Mouse (Mus musculus) stomach, embryonic 14.5 days (tissue): ENCODE measurements around the gene Cst12. TPM values are rescaled to one million over a fixed set of nuclear protein-coding genes. Genes with fewer than 3 reads are reported as not detected.
A peak's percentile ranks its signal among the peaks of the same experiment; 100 is the strongest.
"Not testable (repeated sequence)": the region's sequence is repeated elsewhere in the genome, so short reads cannot be mapped to it uniquely, and the experiment has no call there.

Source experiments
- ATAC-seq: fragments of 200-750 bp; cut with Nextera tagmentation; 2 replicates; pipeline ENCODE4 v1.8.0; 2017; ENCODE audit warnings: low read depth, moderate TSS enrichment; ENCODE audit not compliant: insufficient number of reproducible peaks, insufficient read depth, low FRiP score
- H3K27ac ChIP-seq: fragments of 300-500 bp; sonication (generic); 2 replicates; pipeline ENCODE4 v1.5.1; 2014; ENCODE audit warnings: mild to moderate bottlenecking, low read length, moderate library complexity, mixed read lengths
- H3K27me3 ChIP-seq: fragments of 300-500 bp; sonication (generic); 2 replicates; pipeline ENCODE4 v1.6.1; 2014; ENCODE audit warnings: low read length, control low read depth, mixed read lengths; ENCODE audit not compliant: control insufficient read depth, insufficient read depth
- H3K36me3 ChIP-seq: fragments of 300-500 bp; sonication (generic); 2 replicates; pipeline ENCODE4 v1.6.1; 2014; ENCODE audit warnings: mild to moderate bottlenecking, control low read depth, low read length, moderate library complexity, mixed read lengths; ENCODE audit not compliant: control insufficient read depth, insufficient read depth
- H3K4me1 ChIP-seq: fragments of 300-500 bp; sonication (generic); 2 replicates; pipeline ENCODE4 v1.6.1; 2014; ENCODE audit warnings: low read length, control low read depth, mixed read lengths; ENCODE audit not compliant: control insufficient read depth, insufficient read depth
- H3K4me2 ChIP-seq: fragments of 300-500 bp; sonication (generic); replicated peaks from 2 replicates; pipeline ENCODE4 v1.6.1; 2014; ENCODE audit warnings: low read depth, low read length, control low read depth
- H3K4me3 ChIP-seq: fragments of 300-500 bp; sonication (generic); 2 replicates; pipeline ENCODE4 v1.5.1; 2014; ENCODE audit warnings: low read depth, low read length, control low read depth
- H3K9ac ChIP-seq: fragments of 300-500 bp; sonication (generic); replicated peaks from 2 replicates; pipeline ENCODE4 v1.6.1; 2014; ENCODE audit warnings: low read depth, mild to moderate bottlenecking, control low read depth, low read length, moderate library complexity, mixed read lengths
- H3K9me3 ChIP-seq: fragments of 300-500 bp; sonication (generic); 2 replicates; pipeline ENCODE4 v1.6.1; 2016; ENCODE audit warnings: low read depth, low read length, control low read depth; ENCODE audit not compliant: control insufficient read depth
- WGBS: fragments of 180-500 bp; shearing (Covaris S2); extraction: QIAGEN DNeasy Blood & Tissue Kit; methylation state at CpG from one replicate; pipeline ENCODE4 v1.1.7; 2014; 5-methylcytosine and 5-hydroxymethylcytosine counted together
- polyA plus RNA-seq: library from polyadenylated mRNA; unstranded; fragments of >200 nt; fragmentation: Nextera tagmentation; extraction: Ambion mirVana; gene quantifications from 2 replicates; pipeline ENCODE4 v1.2.1, GENCODE M21; 2014

The Cst12 gene
- polyA plus RNA-seq = not detected in 2 replicates

- H3K9ac ChIP-seq = no peak within 1 kb of the TSS
- no peak within 1 kb of the TSS for H3K27ac ChIP-seq
- no peaks in the 10 kb centered on the region for H3K36me3 ChIP-seq
- H3K9me3 ChIP-seq = no peaks in the 10 kb centered on the region
- H3K4me3 ChIP-seq = no peak within 1 kb of the TSS
- H3K27me3 ChIP-seq = no peaks in the 10 kb centered on the region
- no peak within 1 kb of the TSS for H3K4me2 ChIP-seq
- no peak for ATAC-seq
- WGBS = 88% methylated on average over 6 of the region's 6 CpGs
- H3K4me1 ChIP-seq = no peaks in the 10 kb centered on the region
Observed at GRCm38 (mm10) chr2:148789142-148789541, at the start of gene Cst12. TSS of gene Cst12 (plus strand) at chr2:148789361.

GRCm38 (mm10) chr2:148743001-148743400 is 46.2 kb upstream of the Cst12 start:
- Histone ChIP-seq H3K9me3 (no peaks in the 10 kb centered on the region), H3K9ac (no peak overlapping the region), H3K36me3 (no peaks in the 10 kb centered on the region), H3K4me2 (no peak overlapping the region), H3K27ac (no peak overlapping the region), H3K4me3 (no peak overlapping the region), H3K4me1 (no peaks in the 10 kb centered on the region), H3K27me3 (no peaks in the 10 kb centered on the region)
- WGBS = 81% methylated on average over 3 of the region's 3 CpGs
- ATAC-seq = no peak

GRCm38 (mm10) chr2:148743846-148744407 is 45.2 kb upstream of the Cst12 start:
- no peaks in the 10 kb centered on the region for H3K27me3 ChIP-seq
- no peak for ATAC-seq
- H3K9ac ChIP-seq = no peak overlapping the region
- H3K36me3 ChIP-seq = no peaks in the 10 kb centered on the region
- no peak overlapping the region for H3K27ac ChIP-seq
- H3K4me2 ChIP-seq = no peak overlapping the region
- no peak overlapping the region for H3K4me3 ChIP-seq
- H3K4me1 ChIP-seq = no peaks in the 10 kb centered on the region
- H3K9me3 ChIP-seq = no peaks in the 10 kb centered on the region
- WGBS = 81% methylated on average over 3 of the region's 3 CpGs

GRCm38 (mm10) chr2:148750058-148750457 is 39.1 kb upstream of the Cst12 start, which contains the start of gene Cstl1:
TSS of gene Cstl1 (plus strand) at chr2:148750358.
- Histone ChIP-seq H3K4me1 (no peaks in the 10 kb centered on the region), H3K36me3 (no peaks in the 10 kb centered on the region), H3K9ac (no peak within 1 kb of the TSS), H3K4me2 (no peak within 1 kb of the TSS), H3K4me3 (no peak within 1 kb of the TSS), H3K27me3 (no peaks in the 10 kb centered on the region), H3K9me3 (no peaks in the 10 kb centered on the region), H3K27ac (no peak within 1 kb of the TSS)
- WGBS = 68% methylated on average over 1 of the region's 1 CpGs
- no peak for ATAC-seq

- WGBS = 17% methylated on average over 15 of the region's 15 CpGs
- Histone ChIP-seq H3K9ac (no peak overlapping the region), H3K27me3 (no peaks in the 10 kb centered on the region), H3K9me3 (no peaks in the 10 kb centered on the region), H3K4me2 (peak overlapping the region; percentile 35; the same call in 1 of the 2 replicates), H3K27ac (no peak overlapping the region), H3K36me3 (no peaks in the 10 kb centered on the region), H3K4me3 (no peak overlapping the region), H3K4me1 (no peaks in the 10 kb centered on the region)
- peak; percentile 72; the same call in 1 of the 2 replicates for ATAC-seq
Observed at GRCm38 (mm10) chr2:148751893-148752813, 37.0 kb upstream of the Cst12 start.

GRCm38 (mm10) chr2:148754310-148754846 is 34.8 kb upstream of the Cst12 start:
- Histone ChIP-seq H3K4me2 (no peak overlapping the region), H3K27ac (no peak overlapping the region), H3K4me1 (no peaks in the 10 kb centered on the region), H3K36me3 (no peaks in the 10 kb centered on the region), H3K9ac (no peak overlapping the region), H3K27me3 (no peaks in the 10 kb centered on the region), H3K9me3 (no peaks in the 10 kb centered on the region), H3K4me3 (no peak overlapping the region)
- ATAC-seq = no peak
- WGBS = 64% methylated on average over 1 of the region's 1 CpGs

GRCm38 (mm10) chr2:148763648-148764388 is 25.3 kb upstream of the Cst12 start:
- H3K9me3 ChIP-seq = no peaks in the 10 kb centered on the region
- 92% methylated on average over 1 of the region's 1 CpGs for WGBS
- no peak for ATAC-seq
- H3K9ac ChIP-seq = no peak overlapping the region
- H3K27ac ChIP-seq = no peak overlapping the region
- no peaks in the 10 kb centered on the region for H3K27me3 ChIP-seq
- no peak overlapping the region for H3K4me2 ChIP-seq
- no peaks in the 10 kb centered on the region for H3K36me3 ChIP-seq
- no peak overlapping the region for H3K4me3 ChIP-seq
- H3K4me1 ChIP-seq = no peaks in the 10 kb centered on the region

GRCm38 (mm10) chr2:148771397-148771796 is 17.8 kb upstream of the Cst12 start, which contains the start of gene Cst11:
TSS of gene Cst11 (minus strand) at chr2:148771497.
- not testable (repeated sequence) for H3K4me3 ChIP-seq, H3K9me3 ChIP-seq, H3K27ac ChIP-seq, H3K4me2 ChIP-seq, H3K27me3 ChIP-seq, ATAC-seq, H3K9ac ChIP-seq, H3K4me1 ChIP-seq, H3K36me3 ChIP-seq
- WGBS = 77% methylated on average over 4 of the region's 4 CpGs
